Mouse (Mus musculus) G1E (cell line): ENCODE results near the gene Mthfr.

Experiments used
- CTCF ChIP-seq: IDR thresholded peaks from 2 replicates; pipeline ENCODE4 v1.5.1; 2012; ENCODE audit warnings: low read depth, low read length, inconsistent platforms, mixed read lengths
- POLR2AphosphoS5 ChIP-seq: IDR thresholded peaks from 2 replicates; pipeline ENCODE4 v1.6.1; 2012; ENCODE audit warnings: low read depth, low read length, inconsistent platforms; ENCODE audit not compliant: insufficient replicate concordance
- TAL1 ChIP-seq: conservative IDR thresholded peaks from 2 replicates; pipeline ENCODE4 v1.6.1; 2012; ENCODE audit warnings: low read depth, low read length, inconsistent platforms, mixed read lengths

DNA sequence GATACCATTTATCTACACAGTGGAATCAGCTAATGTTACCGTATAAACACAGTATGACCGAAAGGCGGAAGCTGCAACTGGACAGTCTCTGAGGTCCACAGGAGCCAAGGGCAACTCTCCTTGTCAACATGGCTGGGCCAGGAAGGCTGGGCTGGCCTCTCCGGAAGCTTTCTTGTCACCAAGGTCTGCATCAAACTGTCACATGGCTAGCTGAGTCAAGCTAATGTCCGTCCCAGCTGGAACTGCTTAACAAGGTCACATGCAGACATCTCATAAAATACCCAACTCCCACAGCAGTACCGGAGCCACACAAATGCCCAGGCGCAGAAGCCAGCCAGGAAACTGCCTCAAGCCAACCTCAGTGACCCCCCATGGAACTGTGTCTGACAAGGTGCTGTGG is 34.5 kb upstream of the Mthfr start:
- TF ChIP-seq CTCF (no peak), TAL1 (no peak), POLR2AphosphoS5 (no peak)
